Mouse (Mus musculus) cerebellum, adult 2 months (tissue): Measurements from ENCODE around the gene Cdk8. TPM values are rescaled to one million over a fixed set of nuclear protein-coding genes. Genes with fewer than 3 reads are reported as not detected.

Source experiments
- DNase-seq, 2 experiments: peaks; one replicate each; pipeline ENCODE4 v3.0.0; 2021
- H3K27ac ChIP-seq: fragments of 200-500 bp; 2 replicates; pipeline ENCODE4 v1.5.1; 2012; ENCODE audit warnings: low read length, control low read depth, inconsistent platforms; ENCODE audit not compliant: insufficient read depth
- H3K27me3 ChIP-seq: fragments of 200-500 bp; 2 replicates; pipeline ENCODE4 v1.6.1; 2012; ENCODE audit warnings: inconsistent platforms, mild to moderate bottlenecking, low read length, moderate library complexity; ENCODE audit not compliant: control insufficient read depth, insufficient read depth
- H3K4me1 ChIP-seq: fragments of 200-500 bp; 2 replicates; pipeline ENCODE4 v1.6.1; 2011; ENCODE audit warnings: low read length; ENCODE audit not compliant: control insufficient read depth, insufficient read depth
- H3K4me3 ChIP-seq: fragments of 200-500 bp; replicated peaks from 2 replicates; pipeline ENCODE3; 2011; ENCODE audit warnings: mild to moderate bottlenecking, low read depth, low read length, control low read depth; ENCODE audit not compliant: insufficient read depth
- CTCF ChIP-seq: fragments of 200-500 bp; IDR thresholded peaks from 2 replicates; pipeline ENCODE4 v1.5.1; 2011; ENCODE audit warnings: low read depth, mild to moderate bottlenecking, control low read depth, low read length, moderate library complexity, borderline replicate concordance; ENCODE audit not compliant: insufficient read depth
- POLR2A ChIP-seq: fragments of 200-500 bp; IDR thresholded peaks from 2 replicates; pipeline ENCODE4 v1.6.1; 2011; ENCODE audit warnings: low read length, control low read depth, borderline replicate concordance; ENCODE audit not compliant: insufficient read depth
- WGBS: fragments of 180-500 bp; shearing (Covaris S2); methylation state at CpG from one replicate; pipeline ENCODE4 v1.1.7; 2018; 5-methylcytosine and 5-hydroxymethylcytosine counted together
- polyA plus RNA-seq: library from polyadenylated mRNA; depleted of rRNA; stranded (reverse); fragments of >200 nt; gene quantifications from 2 replicates; pipeline ENCODE4 v1.2.3, GENCODE M21; 2012

Cdk8 gene
- polyA plus RNA-seq, 1 experiment = 35.3 TPM

DNA sequence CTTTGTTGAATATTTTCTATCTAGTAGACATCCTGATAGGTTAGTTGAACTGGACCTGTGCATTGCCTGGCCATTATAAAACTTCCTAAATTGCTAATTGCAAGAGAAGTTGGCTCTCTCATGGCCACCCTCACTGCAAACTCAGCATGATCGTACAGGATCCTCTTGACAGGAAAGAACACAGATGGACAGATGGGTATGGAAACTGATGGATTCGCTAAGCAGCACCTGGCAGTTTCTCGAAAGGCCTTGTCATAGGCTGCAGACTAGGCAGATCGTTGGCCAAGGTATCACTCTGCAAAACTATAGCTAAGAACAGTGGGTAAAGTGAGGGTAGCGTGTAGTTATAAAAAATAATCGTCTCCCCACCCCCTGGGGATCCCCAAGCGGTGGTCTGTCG lies 37.7 kb upstream of the Cdk8 start:
- Histone ChIP-seq H3K4me3 (no peak overlapping the region), H3K27me3 (no peaks in the 10 kb centered on the region), H3K4me1 (peaks cover 15% of the 10 kb centered on the region), H3K27ac (no peak overlapping the region)
- WGBS = 61% methylated on average over 8 of the region's 8 CpGs
- TF ChIP-seq POLR2A = no peak
- TF ChIP-seq CTCF = no peak
- DNase-seq = peak in 1 of 2 experiments; percentile 66

DNA sequence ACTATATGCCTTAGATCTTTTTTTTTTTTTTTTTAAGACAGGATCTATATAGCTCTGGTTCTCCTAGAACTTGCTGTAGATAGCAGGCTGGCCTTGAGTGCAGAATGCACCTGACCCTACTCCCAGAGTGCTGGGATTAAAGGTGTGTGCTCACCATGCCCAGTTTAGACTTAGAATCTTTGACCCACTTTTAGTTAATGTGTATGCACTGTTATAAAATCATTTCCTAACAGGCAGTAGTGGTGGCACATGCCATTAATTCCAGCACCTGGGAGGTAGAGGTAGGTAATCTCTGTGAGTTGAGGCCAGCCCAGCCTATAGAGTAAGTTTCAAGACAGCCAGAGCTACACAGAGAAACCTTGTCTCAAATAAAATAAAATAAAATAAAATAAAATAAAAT lies 32.0 kb upstream of the Cdk8 start:
- H3K4me1 ChIP-seq = no peaks in the 10 kb centered on the region
- no peaks in the 10 kb centered on the region for H3K27me3 ChIP-seq
- DNase-seq = no peak
- no peak overlapping the region for H3K4me3 ChIP-seq
- TF ChIP-seq CTCF (no peak), POLR2A (no peak)
- H3K27ac ChIP-seq = no peak overlapping the region

DNA sequence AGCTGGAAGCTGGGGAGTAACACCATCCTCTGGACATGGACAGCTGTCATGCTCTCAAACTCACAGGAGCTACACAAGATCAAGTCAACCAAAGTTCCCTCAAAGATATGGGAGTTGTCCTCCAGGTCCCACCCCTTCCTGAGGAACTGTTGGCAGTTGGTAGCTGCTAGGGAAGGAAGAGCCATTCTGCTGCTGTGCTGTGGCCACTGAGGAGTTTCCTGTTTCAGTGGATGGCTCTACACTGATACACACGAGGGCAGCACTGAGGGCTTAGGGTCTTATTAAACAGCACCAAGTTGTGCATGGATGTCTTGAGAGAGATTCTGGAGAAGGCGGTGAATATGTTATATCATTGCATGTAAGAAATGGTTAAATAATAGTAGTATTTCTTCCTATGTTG lies 31.5 kb upstream of the Cdk8 start:
- Histone ChIP-seq H3K4me3 (no peak overlapping the region), H3K27me3 (no peaks in the 10 kb centered on the region), H3K27ac (no peak overlapping the region), H3K4me1 (no peaks in the 10 kb centered on the region)
- DNase-seq = no peak
- no peak for TF ChIP-seq CTCF
- TF ChIP-seq POLR2A = no peak
- WGBS = 80% methylated on average over 2 of the region's 2 CpGs

DNA sequence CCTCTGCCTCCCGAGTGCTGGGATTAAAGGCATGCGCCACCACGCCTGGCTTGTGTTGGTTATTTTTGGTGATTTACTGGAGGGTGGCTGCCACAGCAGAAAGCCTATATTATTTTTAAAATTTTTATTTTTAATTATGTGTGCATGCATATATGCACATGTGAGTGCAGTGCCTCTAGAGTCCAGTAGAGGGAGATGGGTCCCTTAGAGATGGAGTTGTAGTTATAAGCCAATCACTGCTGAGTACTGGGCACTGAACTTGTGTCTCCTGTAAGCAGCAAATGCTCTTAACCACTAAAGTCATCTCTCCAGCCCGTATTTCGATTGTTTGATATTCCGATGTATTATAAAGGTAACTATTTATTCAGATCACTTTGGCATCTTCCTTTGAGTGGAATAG lies 30.4 kb upstream of the Cdk8 start:
- WGBS = 99% methylated on average over 6 of the region's 6 CpGs
- Histone ChIP-seq H3K27ac (no peak overlapping the region), H3K4me1 (no peaks in the 10 kb centered on the region), H3K27me3 (no peaks in the 10 kb centered on the region), H3K4me3 (no peak overlapping the region)
- no peak for TF ChIP-seq POLR2A
- no peak for DNase-seq

DNA sequence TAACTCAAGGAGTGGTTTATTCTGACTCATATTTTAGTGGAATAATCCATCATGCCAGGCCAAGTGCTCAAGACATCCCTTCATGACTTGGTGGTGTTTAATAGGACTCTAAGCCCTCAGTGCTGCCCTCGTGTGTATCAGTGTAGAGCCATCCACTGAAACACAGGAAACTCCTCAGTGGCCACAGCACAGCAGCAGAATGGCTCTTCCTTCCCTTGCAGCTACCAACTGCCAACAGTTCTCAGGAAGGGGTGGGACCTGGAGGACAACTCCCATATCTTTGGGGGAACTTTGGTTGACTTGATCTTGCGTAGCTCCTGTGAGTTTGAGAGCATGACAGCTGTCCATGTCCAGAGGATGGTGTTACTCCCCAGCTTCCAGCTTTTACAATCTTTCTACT lies 27.1 kb upstream of the Cdk8 start:
- H3K4me1 ChIP-seq = no peaks in the 10 kb centered on the region
- DNase-seq = peak in 1 of 2 experiments; percentile 37
- H3K4me3 ChIP-seq = no peak overlapping the region
- no peak overlapping the region for H3K27ac ChIP-seq
- no peaks in the 10 kb centered on the region for H3K27me3 ChIP-seq
- TF ChIP-seq CTCF (no peak), POLR2A (no peak)
- 76% methylated on average over 2 of the region's 2 CpGs for whole genome bisulfite sequencing

DNA sequence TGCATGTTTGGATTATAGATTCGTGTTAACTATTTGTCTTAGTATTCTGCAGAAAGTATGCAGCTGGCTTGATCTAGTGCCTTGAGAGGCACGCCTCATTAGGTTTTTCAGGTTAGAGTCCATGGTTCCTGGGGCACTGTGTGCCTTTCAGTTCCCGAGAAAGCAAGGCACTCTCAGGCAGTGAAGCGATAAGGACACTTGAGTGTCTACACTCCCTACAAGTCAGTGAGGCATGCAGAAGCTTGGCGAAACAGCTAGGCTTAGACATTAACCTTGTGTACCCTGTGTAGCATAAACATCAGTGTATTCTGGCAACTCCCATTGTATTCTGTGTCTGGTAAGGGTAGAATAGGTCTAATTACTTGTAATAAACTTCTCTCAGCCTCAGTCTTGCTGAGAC lies 25.5 kb upstream of the Cdk8 start:
- H3K27me3 ChIP-seq = no peaks in the 10 kb centered on the region
- no peak overlapping the region for H3K27ac ChIP-seq
- 88% methylated on average over 5 of the region's 5 CpGs for WGBS
- no peak for DNase-seq
- H3K4me3 ChIP-seq = no peak overlapping the region
- TF ChIP-seq CTCF (no peak), POLR2A (no peak)
- H3K4me1 ChIP-seq = no peaks in the 10 kb centered on the region

DNA sequence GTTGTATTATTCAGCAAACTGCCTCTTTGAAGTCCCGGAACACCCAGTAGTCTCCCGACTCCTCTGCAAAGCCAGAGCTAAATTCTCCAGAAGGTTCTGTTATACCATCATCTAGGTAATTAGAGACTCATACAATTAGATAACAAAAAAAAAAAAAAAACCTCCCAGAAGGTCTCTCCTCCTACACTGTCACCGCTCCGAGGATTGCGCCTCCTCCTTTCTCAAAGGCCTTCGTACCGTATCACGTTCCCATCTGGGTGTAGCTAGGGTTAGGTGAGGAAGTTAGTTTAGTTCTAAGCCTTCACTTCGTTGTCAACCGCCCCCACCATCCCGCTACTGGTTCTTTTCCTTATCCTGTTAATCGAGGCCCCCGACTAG lies 10.5 kb upstream of the Cdk8 start:
- H3K4me3 ChIP-seq = peak overlapping the region; percentile 72
- H3K27ac ChIP-seq = no peak overlapping the region
- H3K27me3 ChIP-seq = no peaks in the 10 kb centered on the region
- 6% methylated on average over 13 of the region's 13 CpGs for WGBS
- no peak for TF ChIP-seq CTCF
- no peak for TF ChIP-seq POLR2A
- no peaks in the 10 kb centered on the region for H3K4me1 ChIP-seq
- DNase-seq = no peak

DNA sequence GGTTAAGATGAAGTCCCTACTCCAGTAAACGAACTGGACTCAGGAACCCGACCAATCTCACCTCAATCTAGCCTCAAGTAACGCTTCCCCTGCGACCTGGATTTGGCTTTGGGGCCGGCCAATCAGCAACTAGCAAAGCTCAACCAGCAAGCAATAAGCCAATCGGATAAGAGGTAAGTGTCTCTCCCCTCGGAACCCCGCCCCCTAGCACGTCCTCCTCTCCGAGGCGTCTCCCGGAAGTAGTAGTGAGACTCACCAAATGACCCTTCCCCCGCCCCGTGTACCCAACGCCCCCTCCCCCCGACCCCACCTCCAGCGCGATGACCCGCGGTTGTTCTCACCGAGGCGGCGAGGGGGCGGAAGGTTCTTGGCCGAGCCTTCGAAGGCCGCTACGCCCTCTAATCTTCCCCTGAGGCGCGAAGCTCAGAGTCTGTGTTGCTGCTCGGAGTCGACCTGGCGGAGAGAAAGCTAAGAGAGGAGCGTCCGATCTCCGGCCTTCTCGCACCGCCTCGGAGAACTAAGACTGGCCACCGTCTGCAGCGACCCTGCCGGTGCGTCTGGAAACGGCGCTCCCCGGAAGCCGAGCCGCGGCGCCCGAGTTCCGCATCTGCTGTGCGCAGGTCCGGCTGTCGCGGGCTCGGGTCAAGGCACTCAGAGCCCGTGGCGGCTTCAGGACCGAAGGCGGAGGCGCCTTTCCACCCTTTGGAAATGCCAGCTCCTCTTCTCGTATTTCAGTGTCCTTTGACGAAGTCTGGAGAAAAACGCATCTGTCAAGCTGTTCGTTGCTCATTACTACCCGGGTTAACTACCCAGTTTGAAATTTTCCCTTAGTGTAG lies 9.9 kb upstream of the Cdk8 start, which contains the start of gene Rnf6:
TSS of gene Rnf6 (minus strand) at position 677 of the 836 bp plus-strand sequence.
- DNase-seq = peak; percentile 92 to 96
- no peak for TF ChIP-seq CTCF
- peak; percentile 78 for TF ChIP-seq POLR2A
- WGBS = 1% methylated on average over 65 of the region's 67 CpGs
- H3K27ac ChIP-seq = peak within 1 kb of the TSS; percentile 74
- no peaks in the 10 kb centered on the region for H3K4me1 ChIP-seq
- peak within 1 kb of the TSS; percentile 72 for H3K4me3 ChIP-seq
- no peaks in the 10 kb centered on the region for H3K27me3 ChIP-seq
